Mouse (Mus musculus) heart, postnatal 0 days (tissue): ENCODE measurements at regions not wholly inside any gene's neighbourhood (a gene's known extent, or its start where the extent isn't known, plus 50 kb on each side); places are given as distances from the start of the nearest gene placed in this dataset.
"Not testable (repeated sequence)": the region's sequence is repeated elsewhere in the genome, so short reads cannot be mapped to it uniquely, and the experiment has no call there.

Source experiments
- ATAC-seq: fragments of 200-750 bp; cut with Nextera tagmentation; 2 replicates; pipeline ENCODE4 v1.8.0; 2017; ENCODE audit warnings: low read depth, moderate number of reproducible peaks, moderate library complexity; ENCODE audit not compliant: insufficient read depth
- DNase-seq: peaks from one replicate; pipeline ENCODE4 v3.0.0-alpha.2; 2016; ENCODE audit warnings: low spot score
- H3K27ac ChIP-seq: fragments of 300-500 bp; sonication (generic); 2 replicates; pipeline ENCODE4 v1.5.1; 2014; ENCODE audit warnings: low read depth, mild to moderate bottlenecking
- H3K27me3 ChIP-seq: fragments of 300-500 bp; sonication (generic); 2 replicates; pipeline ENCODE4 v1.6.1; 2014; ENCODE audit warnings: low read length, mixed read lengths; ENCODE audit not compliant: control insufficient read depth, insufficient read depth
- H3K36me3 ChIP-seq: fragments of 300-500 bp; sonication (generic); replicated peaks from 2 replicates; pipeline ENCODE4 v1.6.1; 2014; ENCODE audit warnings: low read length, mixed read lengths; ENCODE audit not compliant: control insufficient read depth, insufficient read depth
- H3K4me1 ChIP-seq: fragments of 300-500 bp; sonication (generic); 2 replicates; pipeline ENCODE4 v1.6.1; 2014; ENCODE audit warnings: antibody characterized with exemption; ENCODE audit not compliant: control insufficient read depth, insufficient read depth
- H3K4me2 ChIP-seq: fragments of 300-500 bp; sonication (generic); 2 replicates; pipeline ENCODE4 v1.6.1; 2014; ENCODE audit warnings: low read depth, mild to moderate bottlenecking, low read length, moderate library complexity
- H3K4me3 ChIP-seq: fragments of 300-500 bp; sonication (generic); 2 replicates; pipeline ENCODE4 v1.5.1; 2014; ENCODE audit warnings: low read depth, low read length
- H3K9ac ChIP-seq: fragments of 300-500 bp; sonication (generic); replicated peaks from 2 replicates; pipeline ENCODE4 v1.6.1; 2014; ENCODE audit warnings: low read depth, low read length, mixed read lengths
- H3K9me3 ChIP-seq: fragments of 300-500 bp; sonication (generic); replicated peaks from 2 replicates; pipeline ENCODE4 v1.6.1; 2016; ENCODE audit warnings: low read length; ENCODE audit not compliant: control insufficient read depth
- CTCF ChIP-seq: IDR thresholded peaks from 2 replicates; pipeline ENCODE4 v1.5.1; 2016; ENCODE audit warnings: antibody characterized with exemption, control low read depth, low read depth
- EP300 ChIP-seq: IDR thresholded peaks from 2 replicates; pipeline ENCODE4 v1.6.1; 2016; ENCODE audit warnings: antibody characterized with exemption, low read depth
- WGBS: fragments of 180-500 bp; shearing (Covaris S2); extraction: QIAGEN DNeasy Blood & Tissue Kit; methylation state at CpG from one replicate; pipeline ENCODE4 v1.1.7; 2014; 5-methylcytosine and 5-hydroxymethylcytosine counted together

- no peak overlapping the region for H3K27ac ChIP-seq
- H3K36me3 ChIP-seq, result no peaks in the 10 kb centered on the region
- H3K4me2 ChIP-seq, result no peak overlapping the region
- no peak overlapping the region for H3K9ac ChIP-seq
- TF ChIP-seq CTCF, result no peak
- TF ChIP-seq EP300, result no peak
- H3K4me3 ChIP-seq, result no peak overlapping the region
- WGBS, result 85% methylated on average over 11 of the region's 11 CpGs
- ATAC-seq, result no peak
- no peaks in the 10 kb centered on the region for H3K27me3 ChIP-seq
- no peak for DNase-seq
- H3K9me3 ChIP-seq, result no peaks in the 10 kb centered on the region
- no peaks in the 10 kb centered on the region for H3K4me1 ChIP-seq
Measured at GRCm38 (mm10) chr4:44453552-44453951, 152.9 kb downstream of the Melk start.

DNA sequence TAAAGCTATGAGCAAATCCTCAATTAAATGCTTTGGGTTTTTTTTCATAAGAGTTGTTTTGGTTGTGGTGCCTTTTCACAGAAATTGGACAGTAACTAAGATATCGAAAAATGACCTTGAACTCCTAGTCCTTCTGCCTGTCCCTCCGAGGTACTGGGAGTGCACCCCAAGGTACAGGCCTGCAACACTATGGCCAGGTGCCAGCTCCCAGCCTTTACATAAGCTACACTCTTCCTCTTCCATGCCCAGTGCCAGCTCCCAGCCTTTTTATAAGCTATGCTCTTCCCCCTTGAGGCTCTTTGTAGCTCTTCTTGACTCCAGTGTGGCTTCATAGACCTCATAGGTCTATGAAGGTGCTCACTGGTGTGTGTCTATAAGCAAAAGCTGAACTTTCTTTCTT, 155.2 kb downstream of the Melk start:
- no peak for DNase-seq
- no peaks in the 10 kb centered on the region for H3K4me1 ChIP-seq
- no peak overlapping the region for H3K27ac ChIP-seq
- no peak overlapping the region for H3K9ac ChIP-seq
- ATAC-seq, result no peak
- no peak overlapping the region for H3K4me3 ChIP-seq
- H3K4me2 ChIP-seq, result no peak overlapping the region
- no peaks in the 10 kb centered on the region for H3K27me3 ChIP-seq
- TF ChIP-seq EP300 (no peak), CTCF (no peak)
- 67% methylated on average over 2 of the region's 2 CpGs for WGBS
- H3K9me3 ChIP-seq, result no peaks in the 10 kb centered on the region
- H3K36me3 ChIP-seq, result no peaks in the 10 kb centered on the region

GRCm38 (mm10) chr4:44473511-44473910, 172.8 kb downstream of the Melk start:
- H3K27ac ChIP-seq, H3K36me3 ChIP-seq, DNase-seq, H3K4me1 ChIP-seq, H3K4me2 ChIP-seq, ATAC-seq, H3K4me3 ChIP-seq, H3K9ac ChIP-seq, H3K27me3 ChIP-seq, H3K9me3 ChIP-seq: not testable (repeated sequence)
- 79% methylated on average over 21 of the region's 21 CpGs for WGBS
